Mouse (Mus musculus) mouse trophoblast stem cell (cell line): Measurements from ENCODE around the gene Polr1c.

ENCODE experiments used
- in situ Hi-C, 2 experiments: fragments of 300-500 bp; cut with MseI, MboI; formaldehyde crosslinking; loops; 2 replicates in 1 of 2; 3 replicates in 1 of 2; pipeline ENCODE4 v1.15.1; 2025

The Polr1c gene

GRCm38 (mm10) chr17:46247512-46248188 is at the start of gene Polr1c, which contains the start of gene Yipf3:
Gene Polr1c, minus strand, starts transcription at chr17:46248054.
Gene Yipf3, plus strand, starts transcription at chr17:46248080.
- in situ Hi-C loops, result no loop called here

- in situ Hi-C loops, result loop anchor here in 1 of 2 experiments (5.0 kb wide), 1 partner anchor 35 kb away; no protein-coding TSS in a partner anchor
Observed at GRCm38 (mm10) chr17:46297028-46297363, 49.1 kb upstream of the Polr1c start.

GRCm38 (mm10) chr17:46296601-46297000 is 48.7 kb upstream of the Polr1c start:
- in situ Hi-C loops, result loop anchor here in 1 of 2 experiments (5.0 kb wide), 1 partner anchor 34 kb away; no protein-coding TSS in a partner anchor

GRCm38 (mm10) chr17:46287678-46288095 is 39.8 kb upstream of the Polr1c start:
- in situ Hi-C loops, result no loop called here

GRCm38 (mm10) chr17:46285407-46285806 is 37.6 kb upstream of the Polr1c start:
- in situ Hi-C loops, result no loop called here

- in situ Hi-C loops, result no loop called here
Observed at GRCm38 (mm10) chr17:46284653-46285052, 36.8 kb upstream of the Polr1c start.

GRCm38 (mm10) chr17:46283911-46284310 is 36.1 kb upstream of the Polr1c start:
- in situ Hi-C loops, result no loop called here

GRCm38 (mm10) chr17:46283140-46283539 is 35.3 kb upstream of the Polr1c start:
- in situ Hi-C loops, result no loop called here

GRCm38 (mm10) chr17:46282483-46283123 is 34.7 kb upstream of the Polr1c start, which contains the start of gene Tjap1:
Gene Tjap1, minus strand, starts transcription at chr17:46283026.
- in situ Hi-C loops, result no loop called here

- in situ Hi-C loops, result no loop called here
Observed at GRCm38 (mm10) chr17:46278011-46278765, 30.3 kb upstream of the Polr1c start.

GRCm38 (mm10) chr17:46277586-46277985 is 29.7 kb upstream of the Polr1c start:
- in situ Hi-C loops, result no loop called here

- in situ Hi-C loops, result no loop called here
Observed at GRCm38 (mm10) chr17:46275506-46275905, 27.7 kb upstream of the Polr1c start.

- in situ Hi-C loops, result no loop called here
Observed at GRCm38 (mm10) chr17:46275034-46275433, 27.2 kb upstream of the Polr1c start.

- in situ Hi-C loops, result no loop called here
Observed at GRCm38 (mm10) chr17:46274465-46274864, 26.6 kb upstream of the Polr1c start.

- in situ Hi-C loops, result no loop called here
Observed at GRCm38 (mm10) chr17:46273803-46274236, 26.0 kb upstream of the Polr1c start.

GRCm38 (mm10) chr17:46272675-46273074 is 24.8 kb upstream of the Polr1c start:
- in situ Hi-C loops, result no loop called here

GRCm38 (mm10) chr17:46272058-46272457 is 24.2 kb upstream of the Polr1c start:
- in situ Hi-C loops, result no loop called here

GRCm38 (mm10) chr17:46269771-46270534 is 22.1 kb upstream of the Polr1c start:
- in situ Hi-C loops, result no loop called here

- in situ Hi-C loops, result no loop called here
Observed at GRCm38 (mm10) chr17:46268026-46268720, 20.3 kb upstream of the Polr1c start.

GRCm38 (mm10) chr17:46267511-46267910 is 19.7 kb upstream of the Polr1c start:
- in situ Hi-C loops, result no loop called here

GRCm38 (mm10) chr17:46266986-46267385 is 19.1 kb upstream of the Polr1c start:
- in situ Hi-C loops, result no loop called here
